Mouse (Mus musculus) spleen, adult 2 months (tissue): ENCODE measurements around the gene Zfr. TPM values are rescaled to one million over a fixed set of nuclear protein-coding genes. Genes with fewer than 3 reads are reported as not detected.

Experiments
- DNase-seq, 2 experiments: peaks; one replicate each; pipeline versions ENCODE4 v3.0.0 to v3.0.0-alpha.2; 2012 to 2021; ENCODE audit warnings: low spot score in 2 of 2, low read depth in 1 of 2
- H3K27ac ChIP-seq: fragments of 200-500 bp; 2 replicates; pipeline ENCODE4 v1.5.1; 2012; ENCODE audit warnings: low read length, inconsistent platforms; ENCODE audit not compliant: insufficient read depth
- H3K27me3 ChIP-seq: fragments of 200-500 bp; 2 replicates; pipeline ENCODE4 v1.6.1; 2012; ENCODE audit warnings: mild to moderate bottlenecking, moderate library complexity, low read length, inconsistent platforms; ENCODE audit not compliant: control insufficient read depth, insufficient read depth
- H3K36me3 ChIP-seq: fragments of 200-500 bp; 2 replicates; pipeline ENCODE4 v1.6.1; 2012; ENCODE audit warnings: mild to moderate bottlenecking, low read length, inconsistent platforms; ENCODE audit not compliant: control insufficient read depth, insufficient read depth
- H3K4me1 ChIP-seq: fragments of 200-500 bp; 2 replicates; pipeline ENCODE4 v1.6.1; 2011; ENCODE audit warnings: inconsistent platforms; ENCODE audit not compliant: control insufficient read depth, insufficient read depth, insufficient read length
- H3K4me3 ChIP-seq: fragments of 200-500 bp; 2 replicates; pipeline ENCODE4 v1.5.1; 2011; ENCODE audit warnings: mild to moderate bottlenecking, inconsistent platforms; ENCODE audit not compliant: insufficient read depth, insufficient read length; ENCODE audit errors: extremely low read depth
- CTCF ChIP-seq: fragments of 200-500 bp; IDR thresholded peaks from 2 replicates; pipeline ENCODE4 v1.5.1; 2011; ENCODE audit warnings: mild to moderate bottlenecking, inconsistent platforms; ENCODE audit not compliant: insufficient read depth, insufficient read length, insufficient replicate concordance; ENCODE audit errors: extremely low read depth
- POLR2A ChIP-seq: fragments of 200-500 bp; IDR thresholded peaks from 2 replicates; pipeline ENCODE4 v1.6.1; 2011; ENCODE audit warnings: low read depth, low read length, inconsistent platforms
- WGBS: fragments of 180-500 bp; shearing (Covaris S2); methylation state at CpG from one replicate; pipeline ENCODE4 v1.1.7; 2018; 5-methylcytosine and 5-hydroxymethylcytosine counted together
- polyA plus RNA-seq: library from polyadenylated mRNA; depleted of rRNA; stranded (reverse); fragments of >200 nt; gene quantifications from 2 replicates; pipeline ENCODE4 v1.2.3, GENCODE M21; 2012; rRNA removed

Zfr gene
- polyA plus RNA-seq, 1 experiment: 77.2 TPM

- peaks cover 10% of the 10 kb centered on the region; the same call in 1 of the 2 replicates for H3K4me1 ChIP-seq
- H3K4me3 ChIP-seq: no peak overlapping the region
- H3K27ac ChIP-seq: no peak overlapping the region
- peak in 1 of 2 experiments; percentile 82 for DNase-seq
- H3K36me3 ChIP-seq: peaks cover 13% of the 10 kb centered on the region
- no peaks in the 10 kb centered on the region for H3K27me3 ChIP-seq
- 52% methylated on average over 12 of the region's 12 CpGs for WGBS
- no peak for TF ChIP-seq CTCF
- no peak for TF ChIP-seq POLR2A
These were observed 112.8 kb downstream of the Zfr start for GRCm38 (mm10) chr15:12230243-12230935.

- H3K27ac ChIP-seq: no peak overlapping the region
- H3K36me3 ChIP-seq: peaks cover 13% of the 10 kb centered on the region
- H3K4me3 ChIP-seq: no peak overlapping the region
- DNase-seq: no peak
- no peak for TF ChIP-seq CTCF
- no peak for TF ChIP-seq POLR2A
- H3K4me1 ChIP-seq: peaks cover 8% of the 10 kb centered on the region; the same call in 1 of the 2 replicates
- 93% methylated on average over 6 of the region's 6 CpGs for WGBS
- H3K27me3 ChIP-seq: no peaks in the 10 kb centered on the region
These were observed 113.8 kb downstream of the Zfr start for GRCm38 (mm10) chr15:12231462-12231861.

GRCm38 (mm10) chr15:12232429-12232828, 114.8 kb downstream of the Zfr start:
- peaks cover 9% of the 10 kb centered on the region; the same call in 1 of the 2 replicates for H3K4me1 ChIP-seq
- H3K4me3 ChIP-seq: no peak overlapping the region
- no peak for DNase-seq
- H3K27me3 ChIP-seq: no peaks in the 10 kb centered on the region
- no peak overlapping the region for H3K27ac ChIP-seq
- no peak for TF ChIP-seq CTCF
- TF ChIP-seq POLR2A: no peak
- WGBS: 91% methylated on average over 11 of the region's 11 CpGs
- peaks cover 15% of the 10 kb centered on the region for H3K36me3 ChIP-seq

GRCm38 (mm10) chr15:12233021-12233420, 115.4 kb downstream of the Zfr start:
- H3K36me3 ChIP-seq: peaks cover 18% of the 10 kb centered on the region
- no peak overlapping the region for H3K4me3 ChIP-seq
- H3K27me3 ChIP-seq: no peaks in the 10 kb centered on the region
- H3K4me1 ChIP-seq: peaks cover 9% of the 10 kb centered on the region; the same call in 1 of the 2 replicates
- H3K27ac ChIP-seq: no peak overlapping the region
- 88% methylated on average over 4 of the region's 4 CpGs for WGBS
- TF ChIP-seq CTCF: no peak
- no peak for TF ChIP-seq POLR2A
- DNase-seq: no peak

Other genes with a start within 250 kb of the Zfr start
- 0.32 and 0.33 TPM in 2 replicates for gene Npr3, start 210.5 kb upstream of the Zfr start, polyA plus RNA-seq
- gene Sub1, start 120.8 kb upstream of the Zfr start, polyA plus RNA-seq: 2.4 and 2.9 TPM in 2 replicates
- gene Mtmr12, start 87.2 kb downstream of the Zfr start, polyA plus RNA-seq: 17.7 and 19.1 TPM in 2 replicates
- gene Golph3, start 203.6 kb downstream of the Zfr start, polyA plus RNA-seq: 34.2 and 55.0 TPM in 2 replicates
- gene 1810049J17Rik, start 204.1 kb downstream of the Zfr start, polyA plus RNA-seq: 0.28 TPM in 1 of 2 replicates, not detected in the other